Mouse (Mus musculus) c-Kit-positive CD71-positive TER-119-positive erythroid progenitor cells, embryonic 14.5 days (primary cell): ENCODE data around the gene Ncaph.
A peak's percentile ranks its signal among the peaks of the same experiment; 100 is the strongest.
"Not testable (repeated sequence)": the region's sequence is repeated elsewhere in the genome, so short reads cannot be mapped to it uniquely, and the experiment has no call there.

Experiments
- DNase-seq: peaks from one replicate; pipeline ENCODE4 v3.0.0-alpha.2; 2013; ENCODE audit warnings: low spot score

Gene Ncaph

DNA sequence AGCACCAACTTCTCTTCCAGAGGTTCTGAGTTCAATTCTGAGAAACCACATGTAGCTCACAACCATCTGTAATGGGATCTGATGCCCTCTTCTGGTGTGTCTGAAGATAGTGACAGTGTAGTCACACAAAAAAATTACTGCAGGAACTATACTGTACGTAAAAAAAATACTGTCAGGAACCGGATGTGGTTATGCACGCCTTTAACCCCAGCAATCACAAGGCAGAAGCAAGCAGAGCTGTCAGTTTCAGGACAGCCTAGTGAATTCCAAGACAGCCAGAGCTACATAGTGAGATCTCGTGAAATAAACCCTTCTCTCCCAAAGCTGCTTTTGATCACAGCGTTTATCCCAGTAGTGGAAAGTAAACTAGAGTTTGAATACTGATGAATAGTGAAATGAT lies 47.5 kb downstream of the Ncaph start:
- no peak for DNase-seq

DNA sequence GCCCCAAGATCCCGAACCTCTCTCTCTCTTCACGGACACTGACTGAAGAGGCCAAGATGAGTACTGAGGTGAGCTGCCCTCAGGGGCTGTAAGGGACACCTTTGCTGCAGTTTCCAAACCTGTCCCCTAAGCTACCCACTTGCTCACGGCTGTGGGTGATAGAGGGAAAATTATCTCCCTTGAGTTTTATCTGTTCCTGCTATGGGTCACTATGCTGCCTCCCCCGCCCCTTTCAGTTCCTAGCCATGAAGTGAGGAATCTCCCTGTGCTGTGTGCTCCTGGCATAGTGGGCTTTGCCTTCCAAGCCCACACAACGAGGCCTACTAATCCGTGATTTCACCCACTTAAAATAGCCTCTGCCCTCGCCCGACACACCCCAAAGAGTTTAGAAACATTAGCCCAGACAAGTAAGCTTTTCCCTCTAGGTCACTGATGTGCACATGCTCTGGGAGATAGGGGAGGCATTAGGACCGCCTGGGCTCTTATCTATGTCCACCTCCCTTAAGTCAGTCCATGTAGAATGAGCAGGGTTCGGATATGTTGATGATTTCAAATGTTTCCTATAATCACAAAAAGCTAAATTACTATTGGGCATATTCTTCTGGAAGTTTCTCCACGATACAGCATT lies 53.0 kb downstream of the Ncaph start:
- peak; percentile 42 for DNase-seq

DNA sequence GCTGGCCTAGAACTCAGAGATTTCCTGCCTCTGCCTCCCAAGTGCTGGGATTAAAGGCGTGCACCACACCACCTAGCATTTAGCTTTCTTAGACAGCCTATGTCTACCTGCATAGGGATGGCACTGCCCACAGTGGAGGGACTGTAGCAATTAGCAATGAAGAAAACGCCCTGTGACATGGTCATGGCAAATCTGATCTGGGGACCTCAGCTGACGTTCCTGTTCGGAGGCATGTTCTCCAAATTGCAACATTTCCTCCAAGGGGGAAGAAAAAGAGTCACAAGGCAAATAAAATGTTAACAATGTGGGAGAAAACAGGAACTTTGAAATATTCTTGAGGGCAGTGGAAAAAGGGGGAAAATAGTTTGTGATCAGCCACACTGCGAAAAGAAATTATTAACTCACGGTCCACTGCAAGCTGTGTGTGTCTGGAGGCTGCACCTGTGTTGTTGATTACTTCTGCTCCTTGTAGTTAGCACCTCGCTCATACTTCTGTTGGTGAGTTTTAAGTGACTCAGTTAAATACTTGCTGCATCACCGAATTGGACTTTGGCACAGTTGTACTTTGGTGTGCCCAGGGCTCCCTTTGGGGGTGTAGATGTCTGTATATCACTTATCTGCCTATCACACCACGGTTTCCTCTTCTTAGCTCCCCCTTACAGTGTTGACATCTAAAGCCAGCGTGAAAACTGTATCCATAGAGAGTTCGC lies 53.7 kb downstream of the Ncaph start:
- no peak for DNase-seq

DNA sequence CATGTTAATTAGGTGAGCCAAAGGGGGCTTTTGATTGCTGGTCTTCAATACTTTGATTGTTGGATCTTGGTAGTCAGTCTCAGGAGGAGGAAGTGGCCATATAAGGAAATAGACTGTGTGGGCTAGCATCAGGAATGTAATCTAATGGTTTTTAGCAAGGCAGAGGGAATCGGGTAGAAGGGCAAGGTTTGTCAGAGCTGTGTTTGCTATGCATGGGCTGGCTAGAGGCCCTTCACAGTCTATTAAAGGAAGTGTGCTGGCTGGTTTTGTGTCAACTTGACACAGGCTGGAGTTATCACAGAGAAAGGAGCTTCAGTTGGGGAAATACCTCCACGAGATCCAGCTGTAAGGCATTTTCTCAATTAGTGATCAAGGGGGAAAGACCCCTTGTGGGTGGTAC lies 54.7 kb downstream of the Ncaph start:
- DNase-seq = not testable (repeated sequence)

- no peak for DNase-seq
Observed at GRCm38 (mm10) chr2:127077611-127078010, 56.1 kb downstream of the Ncaph start.

GRCm38 (mm10) chr2:127074116-127074515 lies 59.6 kb downstream of the Ncaph start:
- no peak for DNase-seq

GRCm38 (mm10) chr2:127070879-127071278 lies 62.9 kb downstream of the Ncaph start:
- no peak for DNase-seq

GRCm38 (mm10) chr2:127070435-127070841 lies 63.3 kb downstream of the Ncaph start, which contains the start of gene Blvra:
Blvra (plus strand) TSS chr2:127070665.
- peak; percentile 90 for DNase-seq

- DNase-seq = no peak
Observed at GRCm38 (mm10) chr2:127069781-127070434, 63.8 kb downstream of the Ncaph start.

DNA sequence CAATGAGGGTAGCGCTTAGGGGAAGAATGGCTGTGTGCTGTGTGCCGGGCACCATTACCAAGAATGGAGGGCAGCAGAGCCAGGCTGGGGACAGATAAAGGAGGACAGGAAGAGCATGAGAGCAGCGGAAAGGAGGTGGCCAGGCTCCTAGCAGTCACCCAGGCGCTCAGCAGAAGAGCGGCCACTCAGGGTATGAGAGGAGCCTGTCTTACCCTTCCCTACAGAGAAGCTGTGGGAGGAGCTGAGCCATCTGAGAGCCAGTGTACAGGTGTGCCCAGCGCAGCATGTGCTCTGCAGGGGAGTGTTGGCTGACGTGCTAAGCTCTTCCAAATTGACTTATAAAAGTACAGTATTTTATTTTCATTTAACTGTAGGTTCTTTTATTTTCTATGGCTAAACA lies 64.9 kb downstream of the Ncaph start:
- no peak for DNase-seq

DNA sequence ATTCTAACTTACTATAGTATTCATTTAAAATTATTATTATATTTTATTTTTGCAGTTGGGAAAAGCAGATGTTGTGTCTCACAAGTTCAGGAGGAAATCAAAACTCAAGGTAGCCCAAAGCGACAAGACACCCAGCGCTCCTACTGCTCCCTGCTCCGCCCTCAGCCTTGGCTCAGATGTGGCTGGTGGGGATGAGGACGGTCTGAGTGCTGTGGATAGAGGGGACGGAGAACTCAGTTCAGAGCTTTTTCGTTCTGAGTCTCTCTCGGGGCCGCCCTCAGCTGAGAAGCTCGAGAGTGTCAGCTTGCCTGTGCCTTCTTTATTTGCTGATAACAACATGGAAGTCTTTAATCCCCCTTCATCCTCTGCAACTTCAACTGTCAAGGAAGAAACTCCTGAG lies 72.3 kb downstream of the Ncaph start:
- DNase-seq = no peak
